ENCODE assay signal across 17 mouse cellular contexts in the genomic region with DNA sequence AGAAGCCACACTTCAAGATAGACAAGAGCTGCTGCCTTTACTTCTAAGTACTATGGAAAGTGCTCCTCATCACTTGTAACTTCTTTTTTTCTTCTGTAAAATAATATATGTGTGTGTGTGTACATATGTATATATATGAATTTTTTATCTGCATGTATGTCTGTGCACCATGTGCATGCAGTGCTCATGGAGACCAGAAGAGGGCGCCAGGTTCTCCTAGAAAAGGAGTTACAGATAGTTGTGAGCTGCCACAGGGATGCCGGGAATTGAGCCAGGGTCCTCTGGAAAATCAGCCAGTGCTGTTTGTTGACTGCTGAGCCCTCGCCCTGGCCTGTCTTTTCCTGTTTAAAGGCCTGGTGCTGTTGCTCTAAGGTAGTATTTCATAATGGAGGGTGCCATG. TPM values are rescaled to one million over a fixed set of nuclear protein-coding genes. Genes with fewer than 3 reads are reported as not detected.
DNase-seq lines count a peak whose midpoint lies in the region; TF ChIP-seq lines count a peak whose summit lies in the region.
"Had no signal": no experiment of that assay in that cellular context is flagged by ENCODE, and none has a peak within 500 bp of the region (broad histone marks: within the 10 kb centered on the region; RNA-seq: fewer than 3 reads in every experiment).

No protein-coding gene starts in this region.

- H3K4me1 ChIP-seq in testis, adult 2 months (ENCODE audit: control insufficient read depth, insufficient read depth, low read length), result no peaks in the 10 kb centered on the region; the same call in 1 of the 2 replicates

- H3K36me3 ChIP-seq in testis, adult 2 months (ENCODE audit: control insufficient read depth, insufficient read depth, low read length), result no peaks in the 10 kb centered on the region

- peak; percentile 53 for TF ChIP-seq CTCF in layer of hippocampus, adult 2 months (conservative IDR thresholded peaks at IDR 0.05)
- peak; percentile 28; the same call in 1 of the 2 replicates for TF ChIP-seq CTCF in testis, adult 2 months (IDR thresholded peaks at IDR 0.05; ENCODE audit: control insufficient read depth, insufficient read depth, insufficient replicate concordance, low read depth, low read length)

- no peak overlapping the region for H3K4me3 ChIP-seq in layer of hippocampus, adult 2 months
- H3K4me3 ChIP-seq in testis, adult 2 months (ENCODE audit: control insufficient read depth, low read depth, low read length), result no peak overlapping the region

- DNase-seq in layer of hippocampus, adult 2 months (ENCODE audit: low spot score in 2 of 2), result no peak
- no peak for DNase-seq in layer of hippocampus, adult 11-12 months (ENCODE audit: low spot score)
- no peak for DNase-seq in testis, postnatal 14 days (ENCODE audit: low spot score)
- DNase-seq in R1 (ENCODE audit: low read depth, low spot score), result peak; percentile 60
- no peak for DNase-seq in urinary bladder, postnatal 25 days (ENCODE audit: low spot score)
- no peak for DNase-seq in cerebellum, postnatal 25 days
- DNase-seq: adrenal gland, postnatal 25 days; cerebellum, adult 9-10 months; heart, adult 11 months; kidney, adult 11 months; kidney, postnatal 4 days; midbrain, embryonic 14.5 days; thymus, adult 18-20 months had no signal

- no peak overlapping the region for H3K27ac ChIP-seq in layer of hippocampus, adult 2 months
- H3K27ac ChIP-seq in testis, adult 2 months (ENCODE audit: control insufficient read depth, insufficient read depth, low read depth, low read length), result no peak overlapping the region

- no peaks in the 10 kb centered on the region for H3K27me3 ChIP-seq in testis, adult 2 months (ENCODE audit: control insufficient read depth, insufficient read depth, low read length)

- TF ChIP-seq POLR2A in testis, adult 2 months (IDR thresholded peaks at IDR 0.05; ENCODE audit: control insufficient read depth, low read depth, low read length), result no peak

RNA-seq across cellular contexts. Expression of gene Tekt3, which starts 23.1 kb away (rescaled TPM):
- under 1 TPM in 1 of 2 experiments, not detected in 1; 0.20 TPM for total RNA-seq in layer of hippocampus, adult 2 months (2021)
- 122 and 126 TPM in 2 replicates for polyA plus RNA-seq in testis, adult 2 months (2012; rRNA removed)
- polyA plus RNA-seq: forebrain, embryonic 14.5 days; heart, embryonic 16.5 days; liver, embryonic 16.5 days; midbrain, embryonic 14.5 days had no signal

RNA-seq across cellular contexts. Expression of gene Pmp22, which starts 44.2 kb away (rescaled TPM):
- 10 to 100 TPM; 17.9 to 21.4 TPM for total RNA-seq in layer of hippocampus, adult 2 months (2021)
- polyA plus RNA-seq in testis, adult 2 months (2012; rRNA removed), result 6.5 and 9.2 TPM in 2 replicates
